Mouse (Mus musculus) spleen, adult 2 months (tissue): ENCODE data around the gene Map4k3.

Experiments used
- CTCF ChIP-seq: fragments of 200-500 bp; IDR thresholded peaks from 2 replicates; pipeline ENCODE4 v1.5.1; 2011; ENCODE audit warnings: mild to moderate bottlenecking, inconsistent platforms; ENCODE audit not compliant: insufficient read depth, insufficient read length, insufficient replicate concordance; ENCODE audit errors: extremely low read depth
- POLR2A ChIP-seq: fragments of 200-500 bp; IDR thresholded peaks from 2 replicates; pipeline ENCODE4 v1.6.1; 2011; ENCODE audit warnings: low read depth, low read length, inconsistent platforms

DNA sequence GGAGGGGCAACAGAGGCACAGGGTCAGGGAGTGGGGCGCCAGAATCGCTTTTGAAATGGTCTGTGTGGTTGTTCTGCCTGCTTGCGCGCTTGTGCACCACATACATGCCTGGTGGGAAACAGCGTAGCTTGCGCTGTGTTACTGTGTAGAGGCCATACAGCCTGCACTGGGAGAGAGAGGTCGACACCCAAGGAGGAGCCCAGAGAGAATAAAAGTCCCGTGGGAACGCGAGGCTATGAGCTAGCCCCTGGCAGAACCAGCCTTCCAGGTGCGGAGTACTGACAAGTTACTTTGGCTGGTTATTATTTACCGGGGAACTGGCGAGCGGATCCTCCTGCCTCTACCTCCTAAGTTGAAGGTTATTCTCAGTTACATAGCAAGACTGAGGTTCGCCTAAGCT, 177.3 kb downstream of the Map4k3 start:
- no peak for TF ChIP-seq CTCF
- TF ChIP-seq POLR2A, result no peak
